Mouse (Mus musculus): ENCODE data around the gene Atp6v0a2. TPM values are rescaled to one million over a fixed set of nuclear protein-coding genes. Genes with fewer than 3 reads are reported as not detected.

Atp6v0a2 gene
- polyA plus RNA-seq, 1 experiment from 2014 or later: 29.2 TPM

DNA sequence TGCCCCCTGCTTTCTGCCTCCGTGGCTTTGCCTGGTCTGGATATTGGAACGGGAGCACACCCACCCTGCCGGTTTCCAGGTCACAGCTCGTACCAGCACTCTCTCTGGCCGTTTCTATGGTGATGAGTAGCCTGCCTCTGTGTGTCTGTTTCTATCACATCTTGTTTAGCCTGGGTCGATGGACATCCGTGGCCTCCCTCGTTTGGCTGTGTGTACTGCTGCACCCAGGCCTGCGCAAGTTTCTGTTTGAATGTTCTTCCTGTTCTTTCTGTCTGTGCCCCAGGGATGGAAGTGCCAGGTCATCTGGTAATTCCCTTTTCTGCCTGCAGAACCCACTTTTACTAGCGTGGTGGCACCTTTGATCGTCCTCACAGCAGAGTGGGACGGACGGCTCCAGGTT, 7.0 kb upstream of the Atp6v0a2 start:
- Histone ChIP-seq H3K9ac (ENCODE audit: low read length) (no peak overlapping the region), H3K36me3 (ENCODE audit: control insufficient read depth, insufficient read depth, low read length) (no peaks in the 10 kb centered on the region), H3K9me3 (ENCODE audit: control insufficient read depth, low read length) (no peaks in the 10 kb centered on the region), H3K27ac (replicated peaks) (no peak overlapping the region), H3K4me2 (replicated peaks; ENCODE audit: low read depth) (no peak overlapping the region), H3K27me3 (ENCODE audit: control insufficient read depth, insufficient read depth, low read length) (no peaks in the 10 kb centered on the region), H3K4me3 (ENCODE audit: low read depth, low read length) (no peak overlapping the region), H3K4me1 (replicated peaks; ENCODE audit: control insufficient read depth, insufficient read depth) (no peaks in the 10 kb centered on the region)
- ATAC-seq (ENCODE audit: low FRiP score, low TSS enrichment) (no peak), DNase-seq (ENCODE audit: low spot score) (no peak)
- 74% methylated on average over 13 of the region's 13 CpGs for WGBS
- TF ChIP-seq EP300 (optimal IDR thresholded peaks at IDR 0.05) (no peak), CTCF (IDR thresholded peaks at IDR 0.05; ENCODE audit: low read depth) (no peak)

GRCm38 (mm10) chr5:124622890-124623289, 5.5 kb upstream of the Atp6v0a2 start:
- no peaks in the 10 kb centered on the region for H3K4me1 ChIP-seq (replicated peaks; ENCODE audit: control insufficient read depth, insufficient read depth)
- no peak overlapping the region for H3K4me3 ChIP-seq (ENCODE audit: low read depth, low read length)
- H3K27me3 ChIP-seq (ENCODE audit: control insufficient read depth, insufficient read depth, low read length): no peaks in the 10 kb centered on the region
- ATAC-seq (ENCODE audit: low FRiP score, low TSS enrichment) (no peak), DNase-seq (ENCODE audit: low spot score) (no peak)
- WGBS: 87% methylated on average over 15 of the region's 15 CpGs
- no peak overlapping the region for H3K9ac ChIP-seq (ENCODE audit: low read length)
- no peak for TF ChIP-seq EP300 (optimal IDR thresholded peaks at IDR 0.05)
- H3K27ac ChIP-seq (replicated peaks): no peak overlapping the region
- no peaks in the 10 kb centered on the region for H3K9me3 ChIP-seq (ENCODE audit: control insufficient read depth, low read length)
- H3K36me3 ChIP-seq (ENCODE audit: control insufficient read depth, insufficient read depth, low read length): no peaks in the 10 kb centered on the region
- no peak overlapping the region for H3K4me2 ChIP-seq (replicated peaks; ENCODE audit: low read depth)

DNA sequence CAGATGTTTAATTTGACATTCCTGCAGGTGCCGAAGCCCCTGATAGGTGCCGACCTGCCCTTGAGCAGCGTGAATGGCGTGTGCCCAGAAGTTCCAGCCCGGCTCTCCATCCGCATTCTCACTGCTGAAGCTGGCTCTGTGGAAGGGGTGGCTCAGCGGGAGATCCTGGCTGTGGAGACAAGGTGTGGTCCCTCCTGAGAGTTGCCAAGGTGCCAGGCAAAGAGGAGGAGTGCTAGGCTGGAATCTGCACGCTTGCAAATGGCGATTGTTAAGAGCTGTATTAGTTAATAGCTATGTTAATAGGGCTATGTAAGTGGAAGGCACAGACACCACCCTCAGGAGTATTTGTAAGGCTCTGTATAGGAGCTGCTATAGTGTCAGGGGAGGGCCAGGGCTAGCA, 4.1 kb upstream of the Atp6v0a2 start:
- Histone ChIP-seq H3K4me1 (replicated peaks; ENCODE audit: control insufficient read depth, insufficient read depth) (no peaks in the 10 kb centered on the region), H3K9ac (ENCODE audit: low read length) (no peak overlapping the region), H3K4me3 (ENCODE audit: low read depth, low read length) (no peak overlapping the region), H3K4me2 (replicated peaks; ENCODE audit: low read depth) (no peak overlapping the region), H3K27me3 (ENCODE audit: control insufficient read depth, insufficient read depth, low read length) (no peaks in the 10 kb centered on the region), H3K27ac (replicated peaks) (no peak overlapping the region), H3K9me3 (ENCODE audit: control insufficient read depth, low read length) (no peaks in the 10 kb centered on the region), H3K36me3 (ENCODE audit: control insufficient read depth, insufficient read depth, low read length) (no peaks in the 10 kb centered on the region)
- TF ChIP-seq CTCF (IDR thresholded peaks at IDR 0.05; ENCODE audit: low read depth) (no peak), EP300 (optimal IDR thresholded peaks at IDR 0.05) (no peak)
- no peak for DNase-seq (ENCODE audit: low spot score)
- no peak for ATAC-seq (ENCODE audit: low FRiP score, low TSS enrichment)
- WGBS: 84% methylated on average over 9 of the region's 9 CpGs

DNA sequence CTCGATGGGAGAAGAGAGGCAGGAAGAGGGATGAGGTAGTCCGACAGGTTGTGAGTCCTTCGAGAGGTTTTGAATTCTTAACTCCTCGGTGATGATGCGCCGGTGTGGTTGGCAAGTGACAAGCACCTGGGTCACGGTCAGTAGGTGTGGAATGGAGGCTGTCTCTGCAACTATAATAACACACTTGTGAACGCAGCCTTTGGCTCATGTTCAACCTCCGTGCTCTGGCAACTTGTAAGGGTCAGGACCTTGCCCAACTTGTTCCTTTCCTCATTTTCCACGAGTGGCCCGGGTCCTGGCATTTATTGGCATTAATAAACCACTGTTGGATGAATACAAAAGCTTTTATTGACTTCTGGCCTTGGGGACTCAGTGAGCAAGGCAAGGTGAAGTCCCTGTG, 1.3 kb downstream of the Atp6v0a2 start:
- 13% methylated on average over 11 of the region's 11 CpGs for WGBS
- peak overlapping the region; percentile 56; the same call in 1 of the 2 replicates for H3K27ac ChIP-seq (replicated peaks)
- ATAC-seq (ENCODE audit: low FRiP score, low TSS enrichment): no peak
- peak overlapping the region; percentile 67 for H3K9ac ChIP-seq (ENCODE audit: low read length)
- TF ChIP-seq EP300 (optimal IDR thresholded peaks at IDR 0.05): no peak
- no peak for TF ChIP-seq CTCF (IDR thresholded peaks at IDR 0.05; ENCODE audit: low read depth)
- peak overlapping the region; percentile 55 for H3K4me2 ChIP-seq (replicated peaks; ENCODE audit: low read depth)
- H3K36me3 ChIP-seq (ENCODE audit: control insufficient read depth, insufficient read depth, low read length): peaks cover 3% of the 10 kb centered on the region; the same call in 1 of the 2 replicates
- peaks cover 5% of the 10 kb centered on the region; the same call in 1 of the 2 replicates for H3K4me1 ChIP-seq (replicated peaks; ENCODE audit: control insufficient read depth, insufficient read depth)
- H3K4me3 ChIP-seq (ENCODE audit: low read depth, low read length): peak overlapping the region; percentile 55
- H3K27me3 ChIP-seq (ENCODE audit: control insufficient read depth, insufficient read depth, low read length): no peaks in the 10 kb centered on the region
- no peaks in the 10 kb centered on the region for H3K9me3 ChIP-seq (ENCODE audit: control insufficient read depth, low read length)
- no peak for DNase-seq (ENCODE audit: low spot score)

DNA sequence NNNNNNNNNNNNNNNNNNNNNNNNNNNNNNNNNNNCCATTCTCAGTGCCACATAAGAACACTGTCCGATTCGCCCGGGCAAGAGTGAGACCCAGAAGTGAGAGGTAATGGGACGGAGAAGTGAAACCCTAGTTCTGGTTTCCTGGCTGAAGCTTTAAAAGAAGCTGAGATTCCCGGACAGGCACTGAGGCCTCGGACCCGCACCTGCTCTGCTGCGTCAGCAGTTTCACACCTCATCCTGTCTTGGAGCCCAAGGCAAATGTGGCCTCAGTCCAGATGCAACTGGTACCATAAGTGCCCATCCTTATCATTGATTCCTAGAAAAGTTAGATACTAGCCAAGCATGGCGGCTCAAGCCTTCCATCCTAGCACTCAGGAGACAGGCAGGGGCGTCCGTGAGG, 3.3 kb downstream of the Atp6v0a2 start:
- ATAC-seq (ENCODE audit: low FRiP score, low TSS enrichment): no peak
- DNase-seq (ENCODE audit: low spot score): no peak

GRCm38 (mm10) chr5:124632461-124632860, 4.1 kb downstream of the Atp6v0a2 start:
- no peak overlapping the region for H3K4me3 ChIP-seq (ENCODE audit: low read depth, low read length)
- H3K4me2 ChIP-seq (replicated peaks; ENCODE audit: low read depth): no peak overlapping the region
- peaks cover 15% of the 10 kb centered on the region for H3K36me3 ChIP-seq (ENCODE audit: control insufficient read depth, insufficient read depth, low read length)
- H3K9ac ChIP-seq (ENCODE audit: low read length): no peak overlapping the region
- ATAC-seq (ENCODE audit: low FRiP score, low TSS enrichment) (no peak), DNase-seq (ENCODE audit: low spot score) (no peak)
- no peaks in the 10 kb centered on the region for H3K27me3 ChIP-seq (ENCODE audit: control insufficient read depth, insufficient read depth, low read length)
- TF ChIP-seq CTCF (IDR thresholded peaks at IDR 0.05; ENCODE audit: low read depth): no peak
- no peak for TF ChIP-seq EP300 (optimal IDR thresholded peaks at IDR 0.05)
- no peak overlapping the region for H3K27ac ChIP-seq (replicated peaks)
- no peaks in the 10 kb centered on the region for H3K9me3 ChIP-seq (ENCODE audit: control insufficient read depth, low read length)
- H3K4me1 ChIP-seq (replicated peaks; ENCODE audit: control insufficient read depth, insufficient read depth): peaks cover 5% of the 10 kb centered on the region; the same call in 1 of the 2 replicates
- WGBS: 73% methylated on average over 5 of the region's 5 CpGs

More for the DNA sequence above, 3.3 kb downstream of the Atp6v0a2 start:
- Histone ChIP-seq H3K36me3 (ENCODE audit: control insufficient read depth, insufficient read depth, low read length) (peaks cover 11% of the 10 kb centered on the region), H3K4me2 (replicated peaks; ENCODE audit: low read depth) (no peak overlapping the region), H3K9me3 (ENCODE audit: control insufficient read depth, low read length) (no peaks in the 10 kb centered on the region), H3K4me1 (replicated peaks; ENCODE audit: control insufficient read depth, insufficient read depth) (peaks cover 5% of the 10 kb centered on the region; the same call in 1 of the 2 replicates), H3K27ac (replicated peaks) (no peak overlapping the region), H3K27me3 (ENCODE audit: control insufficient read depth, insufficient read depth, low read length) (no peaks in the 10 kb centered on the region), H3K9ac (ENCODE audit: low read length) (no peak overlapping the region), H3K4me3 (ENCODE audit: low read depth, low read length) (no peak overlapping the region)
- TF ChIP-seq EP300 (optimal IDR thresholded peaks at IDR 0.05): no peak
- TF ChIP-seq CTCF (IDR thresholded peaks at IDR 0.05; ENCODE audit: low read depth): no peak
- WGBS: 93% methylated on average over 10 of the region's 11 CpGs
